Mouse (Mus musculus): ENCODE measurements at regions not wholly inside any gene's neighbourhood (a gene's known extent, or its start where the extent isn't known, plus 50 kb on each side); places are given as distances from the start of the nearest gene placed in this dataset.

- TF ChIP-seq CTCF (IDR thresholded peaks at IDR 0.05; ENCODE audit: control insufficient read depth, insufficient read depth, insufficient replicate concordance, low read depth, low read length) (no peak), POLR2A (IDR thresholded peaks at IDR 0.05; ENCODE audit: control insufficient read depth, low read depth, low read length) (no peak)
These were observed 252.5 kb upstream of the Nfe2l3 start for GRCm38 (mm10) chr6:51179741-51180537.
